Mouse (Mus musculus) neural tube, embryonic 14.5 days (tissue): ENCODE measurements at regions not wholly inside any gene's neighbourhood (a gene's known extent, or its start where the extent isn't known, plus 50 kb on each side); places are given as distances from the start of the nearest gene placed in this dataset.

Experiments used
- ATAC-seq: fragments of 200-750 bp; cut with Nextera tagmentation; 2 replicates; pipeline ENCODE4 v1.8.0; 2017; ENCODE audit warnings: low read depth, mild to moderate bottlenecking, moderate TSS enrichment, moderate library complexity
- H3K27ac ChIP-seq: fragments of 300-500 bp; sonication (generic); 2 replicates; pipeline ENCODE4 v1.5.1; 2014; ENCODE audit warnings: low read depth, mild to moderate bottlenecking, control low read depth, low read length, moderate library complexity, mixed read lengths
- H3K27me3 ChIP-seq: fragments of 300-500 bp; sonication (generic); 2 replicates; pipeline ENCODE4 v1.6.1; 2014; ENCODE audit warnings: low read length; ENCODE audit not compliant: control insufficient read depth, insufficient read depth
- H3K36me3 ChIP-seq: fragments of 300-500 bp; sonication (generic); 2 replicates; pipeline ENCODE4 v1.6.1; 2014; ENCODE audit warnings: low read length, mixed read lengths; ENCODE audit not compliant: control insufficient read depth, insufficient read depth
- H3K4me1 ChIP-seq: fragments of 300-500 bp; sonication (generic); 2 replicates; pipeline ENCODE4 v1.6.1; 2014; ENCODE audit warnings: low read length; ENCODE audit not compliant: control insufficient read depth, insufficient read depth
- H3K4me2 ChIP-seq: fragments of 300-500 bp; sonication (generic); 2 replicates; pipeline ENCODE4 v1.6.1; 2014; ENCODE audit warnings: mild to moderate bottlenecking, low read depth, low read length, control low read depth
- H3K4me3 ChIP-seq: fragments of 300-500 bp; sonication (generic); 2 replicates; pipeline ENCODE4 v1.5.1; 2014; ENCODE audit warnings: low read depth, low read length, control low read depth, mixed read lengths
- H3K9ac ChIP-seq: fragments of 300-500 bp; sonication (generic); replicated peaks from 2 replicates; pipeline ENCODE4 v1.6.1; 2014; ENCODE audit warnings: low read depth, mild to moderate bottlenecking, control low read depth, low read length, mixed read lengths
- H3K9me3 ChIP-seq: fragments of 300-500 bp; sonication (generic); 2 replicates; pipeline ENCODE4 v1.6.1; 2016; ENCODE audit warnings: low read length; ENCODE audit not compliant: control insufficient read depth
- WGBS: fragments of 180-500 bp; shearing (Covaris S2); extraction: QIAGEN DNeasy Blood & Tissue Kit; methylation state at CpG from one replicate; pipeline ENCODE4 v1.1.7; 2014; 5-methylcytosine and 5-hydroxymethylcytosine counted together

DNA sequence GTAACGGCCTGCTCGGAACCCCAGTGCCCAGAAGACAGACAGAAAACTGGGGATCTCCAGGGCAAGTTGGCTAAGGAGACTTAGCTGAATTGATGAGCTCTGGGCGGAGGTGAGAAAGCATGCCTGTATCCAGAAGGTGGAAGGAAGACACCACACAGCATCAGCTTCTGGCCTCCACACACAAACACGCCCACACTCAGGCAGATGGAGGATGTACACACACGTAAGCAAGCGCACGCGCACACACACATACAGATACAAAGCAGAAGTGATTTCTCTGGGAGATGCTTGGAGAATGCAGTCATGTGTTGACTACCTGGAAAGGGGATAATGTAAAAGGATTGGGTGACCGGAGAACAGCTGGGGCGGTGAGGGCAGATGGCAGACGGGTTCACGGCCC lies 171.2 kb upstream of the Jarid2 start:
- Histone ChIP-seq H3K27me3 (no peaks in the 10 kb centered on the region), H3K27ac (no peak overlapping the region), H3K9me3 (no peaks in the 10 kb centered on the region), H3K9ac (no peak overlapping the region), H3K4me1 (0 out of 2 replicates have a peak, but pooled peaks cover 4% of the 10 kb centered on the region), H3K36me3 (no peaks in the 10 kb centered on the region), H3K4me2 (no peak overlapping the region), H3K4me3 (no peak overlapping the region)
- WGBS: 94% methylated on average over 12 of the region's 12 CpGs
- ATAC-seq: no peak

GRCm38 (mm10) chr13:44558491-44559177 lies 170.6 kb upstream of the Jarid2 start:
- Histone ChIP-seq H3K27ac (no peak overlapping the region), H3K9me3 (no peaks in the 10 kb centered on the region), H3K9ac (no peak overlapping the region), H3K4me1 (0 out of 2 replicates have a peak, but pooled peaks cover 4% of the 10 kb centered on the region), H3K4me3 (no peak overlapping the region), H3K4me2 (no peak overlapping the region), H3K27me3 (no peaks in the 10 kb centered on the region), H3K36me3 (no peaks in the 10 kb centered on the region)
- no peak for ATAC-seq
- WGBS: 73% methylated on average over 21 of the region's 21 CpGs

- Histone ChIP-seq H3K4me2 (no peak overlapping the region), H3K27me3 (no peaks in the 10 kb centered on the region), H3K36me3 (no peaks in the 10 kb centered on the region), H3K9ac (no peak overlapping the region), H3K4me3 (no peak overlapping the region), H3K27ac (no peak overlapping the region), H3K4me1 (0 out of 2 replicates have a peak, but pooled peaks cover 4% of the 10 kb centered on the region), H3K9me3 (no peaks in the 10 kb centered on the region)
- 95% methylated on average over 6 of the region's 6 CpGs for WGBS
- no peak for ATAC-seq
Observed at GRCm38 (mm10) chr13:44559178-44559565, 170.1 kb upstream of the Jarid2 start.

GRCm38 (mm10) chr13:44559706-44560105 lies 169.6 kb upstream of the Jarid2 start:
- no peak overlapping the region for H3K4me3 ChIP-seq
- WGBS: 48% methylated on average over 2 of the region's 2 CpGs
- no peak overlapping the region for H3K4me2 ChIP-seq
- H3K27ac ChIP-seq: no peak overlapping the region
- H3K27me3 ChIP-seq: no peaks in the 10 kb centered on the region
- H3K4me1 ChIP-seq: 0 out of 2 replicates have a peak, but pooled peaks cover 4% of the 10 kb centered on the region
- H3K9ac ChIP-seq: no peak overlapping the region
- H3K36me3 ChIP-seq: no peaks in the 10 kb centered on the region
- no peak for ATAC-seq
- H3K9me3 ChIP-seq: no peaks in the 10 kb centered on the region

- WGBS: 18% methylated on average over 11 of the region's 11 CpGs
Observed at GRCm38 (mm10) chr13:44564705-44565104, 164.6 kb upstream of the Jarid2 start.

DNA sequence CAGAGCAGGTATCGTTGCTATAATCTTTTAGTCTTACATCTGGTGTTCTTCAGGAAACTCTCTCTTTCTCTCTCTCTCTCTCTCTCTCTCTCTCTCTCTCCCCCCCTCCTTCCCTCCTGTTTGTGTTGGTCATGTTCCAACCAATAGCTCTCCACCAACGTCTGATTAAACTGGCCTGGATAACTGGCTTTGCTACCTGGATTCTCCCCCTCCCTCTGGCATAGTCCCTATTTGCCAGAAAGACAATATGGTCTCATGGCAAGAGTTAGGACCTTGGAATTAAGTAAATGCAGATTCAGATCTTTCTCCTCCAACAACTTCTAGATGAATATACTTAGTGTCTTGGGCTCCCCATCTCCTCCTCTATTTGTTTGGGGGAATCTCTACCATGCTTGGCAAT lies 161.6 kb upstream of the Jarid2 start:
- Histone ChIP-seq H3K27ac (no peak overlapping the region), H3K4me2 (no peak overlapping the region), H3K4me3 (no peak overlapping the region), H3K4me1 (no peaks in the 10 kb centered on the region), H3K9me3 (no peaks in the 10 kb centered on the region), H3K9ac (no peak overlapping the region), H3K36me3 (no peaks in the 10 kb centered on the region), H3K27me3 (no peaks in the 10 kb centered on the region)
- 74% methylated on average over 2 of the region's 2 CpGs for WGBS
- no peak for ATAC-seq

More at GRCm38 (mm10) chr13:44564705-44565104, 164.6 kb upstream of the Jarid2 start:
- H3K9ac ChIP-seq: no peak overlapping the region
- no peak for ATAC-seq
- no peak overlapping the region for H3K4me2 ChIP-seq
- no peak overlapping the region for H3K27ac ChIP-seq
- no peaks in the 10 kb centered on the region for H3K4me1 ChIP-seq
- no peaks in the 10 kb centered on the region for H3K9me3 ChIP-seq
- no peak overlapping the region for H3K4me3 ChIP-seq
- H3K27me3 ChIP-seq: no peaks in the 10 kb centered on the region
- H3K36me3 ChIP-seq: no peaks in the 10 kb centered on the region

GRCm38 (mm10) chr13:44569241-44569778 lies 160.0 kb upstream of the Jarid2 start:
- no peaks in the 10 kb centered on the region for H3K9me3 ChIP-seq
- no peak overlapping the region for H3K4me2 ChIP-seq
- H3K4me1 ChIP-seq: no peaks in the 10 kb centered on the region
- H3K36me3 ChIP-seq: no peaks in the 10 kb centered on the region
- 78% methylated on average over 3 of the region's 3 CpGs for WGBS
- H3K4me3 ChIP-seq: no peak overlapping the region
- no peak overlapping the region for H3K9ac ChIP-seq
- ATAC-seq: no peak
- no peaks in the 10 kb centered on the region for H3K27me3 ChIP-seq
- H3K27ac ChIP-seq: no peak overlapping the region

- no peak overlapping the region for H3K9ac ChIP-seq
- H3K27me3 ChIP-seq: no peaks in the 10 kb centered on the region
- 3% methylated on average over 7 of the region's 7 CpGs for WGBS
- H3K4me3 ChIP-seq: no peak overlapping the region
- no peak overlapping the region for H3K27ac ChIP-seq
- H3K4me2 ChIP-seq: no peak overlapping the region
- no peak for ATAC-seq
- H3K36me3 ChIP-seq: no peaks in the 10 kb centered on the region
- no peaks in the 10 kb centered on the region for H3K4me1 ChIP-seq
- H3K9me3 ChIP-seq: no peaks in the 10 kb centered on the region
Observed at GRCm38 (mm10) chr13:44573463-44573862, 155.8 kb upstream of the Jarid2 start.

DNA sequence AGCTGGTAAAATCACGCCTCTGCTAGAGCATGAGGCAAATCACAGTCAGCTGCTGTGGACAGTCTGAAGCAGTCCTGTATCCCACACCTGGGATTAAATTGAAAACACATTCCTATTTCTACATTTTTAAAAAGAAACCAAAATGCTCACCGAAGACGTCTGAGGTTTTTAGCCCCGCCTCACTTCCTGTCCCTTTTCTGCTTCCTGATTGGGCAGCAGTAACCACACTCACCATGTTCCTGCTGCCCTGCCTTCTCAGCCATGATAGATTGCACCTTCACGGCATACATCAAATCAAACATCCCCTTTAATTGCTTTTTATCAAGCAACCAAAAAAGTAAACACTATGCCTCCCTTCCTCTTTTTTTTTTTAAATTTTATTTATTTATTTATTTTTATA lies 150.1 kb upstream of the Jarid2 start:
- Histone ChIP-seq H3K27ac (no peak overlapping the region), H3K27me3 (no peaks in the 10 kb centered on the region), H3K9ac (no peak overlapping the region), H3K4me2 (no peak overlapping the region), H3K4me1 (no peaks in the 10 kb centered on the region), H3K4me3 (no peak overlapping the region), H3K9me3 (no peaks in the 10 kb centered on the region), H3K36me3 (no peaks in the 10 kb centered on the region)
- WGBS: 97% methylated on average over 5 of the region's 5 CpGs
- no peak for ATAC-seq
